Comparison of ENCODE assay signal across 9 mouse cellular contexts in genomic region chr2:181594946-181595696, GRCm38 (mm10). TPM values are rescaled to one million over a fixed set of nuclear protein-coding genes. Genes with fewer than 3 reads are reported as not detected.
DNase-seq lines count a peak whose midpoint lies in the region; ATAC-seq and TF ChIP-seq lines count a peak whose summit lies in the region.
"Had no signal": no experiment of that assay in that cellular context is flagged by ENCODE, and none has a peak within 500 bp of the region (broad histone marks: within the 10 kb centered on the region; RNA-seq: fewer than 3 reads in every experiment).

No protein-coding gene starts in this region.

- no peaks in the 10 kb centered on the region for H3K27me3 ChIP-seq in heart, postnatal 0 days (ENCODE audit: control insufficient read depth, insufficient read depth, low read length)

- no peak for TF ChIP-seq EP300 in heart, postnatal 0 days (IDR thresholded peaks at IDR 0.05; ENCODE audit: low read depth)

- H3K4me3 ChIP-seq in heart, postnatal 0 days (ENCODE audit: low read depth, low read length), result no peak overlapping the region
- H3K4me3 ChIP-seq: myocyte had no signal

- TF ChIP-seq CTCF in heart, postnatal 0 days (IDR thresholded peaks at IDR 0.05; ENCODE audit: low read depth), result peak; percentile 60

- H3K4me2 ChIP-seq in heart, postnatal 0 days (ENCODE audit: low read depth, low read length), result no peak overlapping the region

- H3K27ac ChIP-seq in heart, postnatal 0 days (ENCODE audit: low read depth), result no peak overlapping the region

- H3K4me1 ChIP-seq in heart, postnatal 0 days (ENCODE audit: control insufficient read depth, insufficient read depth), result peaks cover 25% of the 10 kb centered on the region

- no peak overlapping the region for H3K9ac ChIP-seq in heart, postnatal 0 days (replicated peaks; ENCODE audit: low read depth, low read length)

- DNase-seq in heart, postnatal 0 days (ENCODE audit: low spot score), result peak; percentile 33
- DNase-seq in heart, postnatal 14 days, result no peak
- DNase-seq in right cerebral cortex, postnatal 4 days, result peak; percentile 29
- no peak for DNase-seq in right cerebral cortex, postnatal 25 days
- DNase-seq in adrenal gland, postnatal 36 days, result peak; percentile 83 to 87
- DNase-seq in kidney, postnatal 14 days, result peak; percentile 59
- no peak for DNase-seq in urinary bladder, postnatal 14 days (ENCODE audit: low spot score)
- DNase-seq in spleen, adult 18-20 months, result no peak

- 73% methylated on average over 4 of the region's 4 CpGs for WGBS in heart, postnatal 0 days

- H3K9me3 ChIP-seq in heart, postnatal 0 days (replicated peaks; ENCODE audit: control insufficient read depth, low read length), result no peaks in the 10 kb centered on the region

- H3K36me3 ChIP-seq in heart, postnatal 0 days (replicated peaks; ENCODE audit: control insufficient read depth, insufficient read depth, low read length), result peaks cover 3% of the 10 kb centered on the region; the same call in 1 of the 2 replicates

- intact Hi-C loops in heart, postnatal 14 days (cut with DNase I), result loop anchor here (2.0 to 10.0 kb wide), 2 partner anchors 202 to 410 kb away; partner anchors contain the start of gene Ppdpf

- ATAC-seq in heart, postnatal 0 days (ENCODE audit: insufficient read depth, low read depth), result no peak

RNA-seq across cellular contexts. Expression of gene Zfp512b, which starts 2.5 kb away (rescaled TPM):
- 14.5 and 17.6 TPM in 2 replicates for total RNA-seq in heart, postnatal 0 days (2014; rRNA removed; ENCODE audit: low replicate concordance)
- 13.3 and 16.2 TPM in 2 replicates for polyA plus RNA-seq in heart, postnatal 0 days (2015; fragmentation: Nextera tagmentation; extraction: Ambion mirVana)
- total RNA-seq in heart, postnatal 14 days (2021), result 10 to 100 TPM; 20.4 to 27.3 TPM
- 10 to 100 TPM; 43.1 to 61.3 TPM for total RNA-seq in adrenal gland, postnatal 36 days (2021)

RNA-seq across cellular contexts. Expression of gene Prpf6, which starts 3.5 kb away (rescaled TPM):
- total RNA-seq in heart, postnatal 0 days (2014; rRNA removed; ENCODE audit: low replicate concordance), result 18.5 and 23.4 TPM in 2 replicates
- polyA plus RNA-seq in heart, postnatal 0 days (2015; fragmentation: Nextera tagmentation; extraction: Ambion mirVana), result 30.7 and 31.8 TPM in 2 replicates
- total RNA-seq in heart, postnatal 14 days (2021), result 10 to 100 TPM; 30.9 to 37.1 TPM
- total RNA-seq in adrenal gland, postnatal 36 days (2021), result 10 to 100 TPM; 61.8 to 66.9 TPM

RNA-seq across cellular contexts. Expression of gene Samd10, which starts 3.9 kb away (rescaled TPM):
- 3.6 and 8.0 TPM in 2 replicates for total RNA-seq in heart, postnatal 0 days (2014; rRNA removed; ENCODE audit: low replicate concordance)
- 6.9 and 7.7 TPM in 2 replicates for polyA plus RNA-seq in heart, postnatal 0 days (2015; fragmentation: Nextera tagmentation; extraction: Ambion mirVana)
- 1 to 10 TPM; 1.8 to 2.1 TPM for total RNA-seq in heart, postnatal 14 days (2021)
- 10 to 100 TPM; 13.8 to 14.7 TPM for total RNA-seq in adrenal gland, postnatal 36 days (2021)

RNA-seq across cellular contexts. Expression of gene Uckl1, which starts 10.4 kb away (rescaled TPM):
- total RNA-seq in heart, postnatal 0 days (2014; rRNA removed; ENCODE audit: low replicate concordance), result 80.0 and 156 TPM in 2 replicates
- 59.3 and 61.5 TPM in 2 replicates for polyA plus RNA-seq in heart, postnatal 0 days (2015; fragmentation: Nextera tagmentation; extraction: Ambion mirVana)
- total RNA-seq in heart, postnatal 14 days (2021), result 10 to 100 TPM; 41.0 to 47.0 TPM
- total RNA-seq in adrenal gland, postnatal 36 days (2021), result 10 to 100 TPM; 77.0 to 79.8 TPM

Comparison
In these comparisons a context has a peak if more than half of its experiments do, and no peak if none do; other contexts are left out.
1. DNase-seq: peak in heart, postnatal 0 days (single experiment), right cerebral cortex, postnatal 4 days (single experiment), adrenal gland, postnatal 36 days (2 of 2) and kidney, postnatal 14 days (single experiment); none in heart, postnatal 14 days (0 of 2), right cerebral cortex, postnatal 25 days (single experiment), urinary bladder, postnatal 14 days (single experiment) and spleen, adult 18-20 months (0 of 2).